Mouse (Mus musculus): ENCODE results near the gene Opn3.

DNA sequence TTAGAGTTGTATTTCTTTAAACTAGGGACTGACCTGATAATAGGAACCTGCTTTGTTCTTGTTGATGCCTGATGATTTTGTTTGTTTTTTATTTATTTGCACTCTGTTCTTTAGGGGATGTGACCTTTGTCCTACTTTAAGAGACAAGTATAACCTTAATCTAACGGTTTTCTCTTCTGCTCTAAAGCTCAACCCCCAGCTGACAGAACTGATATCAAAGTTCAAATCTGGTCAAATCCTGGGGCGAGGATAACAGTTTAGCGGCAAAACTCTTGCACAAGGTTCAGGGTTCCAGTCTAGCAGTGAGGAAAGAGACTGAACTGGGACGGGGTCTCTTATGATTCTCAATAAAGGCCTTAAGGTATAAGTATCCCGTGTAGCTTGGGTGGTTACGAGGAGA is 63.3 kb downstream of the Opn3 start:
- no peak for TF ChIP-seq CTCF (IDR thresholded peaks at IDR 0.05; ENCODE audit: low read depth, low read length)
- TF ChIP-seq POLR2A (IDR thresholded peaks at IDR 0.05; ENCODE audit: borderline replicate concordance, low read depth, low read length) = no peak

All from bone marrow macrophage, adult 2 months (primary cell).